Mouse (Mus musculus) megakaryocyte, adult 5-6 weeks (primary cell): ENCODE results near the gene Bbc3. TPM values are rescaled to one million over a fixed set of nuclear protein-coding genes. Genes with fewer than 3 reads are reported as not detected.
"Not testable (repeated sequence)": the region's sequence is repeated elsewhere in the genome, so short reads cannot be mapped to it uniquely, and the experiment has no call there.

ENCODE experiments used
- ATAC-seq: 2 replicates; pipeline ENCODE4 v1.8.0; 2016; ENCODE audit warnings: mild to moderate bottlenecking, inconsistent platforms; ENCODE audit not compliant: poor library complexity, severe bottlenecking
- total RNA-seq, 2 experiments: library from RNA; stranded (forward) in 1 of 2; stranded (reverse) in 1 of 2; fragments of 153-499, 151-499 nt in 1 of 2; fragments of 221-1000, 200-1000 nt in 1 of 2; gene quantifications; 2 replicates each; pipeline versions ENCODE4 v1.2.3 to v1.2.4; 2015 to 2017

Bbc3 gene
- total RNA-seq (2015) (1.5 and 3.3 TPM in 2 replicates), total RNA-seq (2017) (1.1 and 3.0 TPM in 2 replicates)

GRCm38 (mm10) chr7:16308093-16308492, at the start of gene Bbc3:
Bbc3 (plus strand) TSS chr7:16308393.
- not testable (repeated sequence) for ATAC-seq

GRCm38 (mm10) chr7:16259110-16259590, 49.0 kb upstream of the Bbc3 start, which contains the start of gene C5ar1:
C5ar1 (minus strand) TSS chr7:16259540.
- ATAC-seq: peak; percentile 69

- ATAC-seq: 0 out of 2 replicates have a peak, but pooled peaks have one; percentile 7
Observed at GRCm38 (mm10) chr7:16261097-16261496, 47.1 kb upstream of the Bbc3 start.

- ATAC-seq: peak; percentile 31; the same call in 1 of the 2 replicates
Observed at GRCm38 (mm10) chr7:16263015-16263787, 45.0 kb upstream of the Bbc3 start.

- no peak for ATAC-seq
Observed at GRCm38 (mm10) chr7:16263843-16264242, 44.4 kb upstream of the Bbc3 start.

- ATAC-seq: no peak
Observed at GRCm38 (mm10) chr7:16265856-16266255, 42.3 kb upstream of the Bbc3 start.

- ATAC-seq: not testable (repeated sequence)
Observed at GRCm38 (mm10) chr7:16266593-16266992, 41.6 kb upstream of the Bbc3 start.

- ATAC-seq: no peak
Observed at GRCm38 (mm10) chr7:16271139-16271538, 37.1 kb upstream of the Bbc3 start.

- ATAC-seq: peak; percentile 62
Observed at GRCm38 (mm10) chr7:16272681-16273080, 35.5 kb upstream of the Bbc3 start.

- ATAC-seq: peak; percentile 78
Observed at GRCm38 (mm10) chr7:16273081-16273765, 35.0 kb upstream of the Bbc3 start, which contains the start of gene Inafm1. Inafm1 (minus strand) TSS chr7:16273617.

GRCm38 (mm10) chr7:16273766-16274140, 34.4 kb upstream of the Bbc3 start:
- peak; percentile 66 for ATAC-seq

- ATAC-seq: no peak
Observed at GRCm38 (mm10) chr7:16274922-16275890, 33.0 kb upstream of the Bbc3 start.

GRCm38 (mm10) chr7:16280721-16281120, 27.5 kb upstream of the Bbc3 start:
- no peak for ATAC-seq

- ATAC-seq: no peak
Observed at GRCm38 (mm10) chr7:16282334-16282733, 25.9 kb upstream of the Bbc3 start.

GRCm38 (mm10) chr7:16284001-16284400, 24.2 kb upstream of the Bbc3 start:
- ATAC-seq: no peak

- no peak for ATAC-seq
Observed at GRCm38 (mm10) chr7:16284904-16285303, 23.3 kb upstream of the Bbc3 start.

GRCm38 (mm10) chr7:16285450-16286025, 22.7 kb upstream of the Bbc3 start:
- peak; percentile 11 for ATAC-seq

GRCm38 (mm10) chr7:16286026-16286961, 21.9 kb upstream of the Bbc3 start, which contains the start of gene Ccdc9:
Ccdc9 (minus strand) TSS chr7:16286795.
- peak; percentile 81 for ATAC-seq

- no peak for ATAC-seq
Observed at GRCm38 (mm10) chr7:16287016-16287415, 21.2 kb upstream of the Bbc3 start.
